Mouse (Mus musculus) forebrain, embryonic 16.5 days (tissue): ENCODE results near the gene Ttll7. TPM values are rescaled to one million over a fixed set of nuclear protein-coding genes. Genes with fewer than 3 reads are reported as not detected.
A peak's percentile ranks its signal among the peaks of the same experiment; 100 is the strongest.

Source experiments
- ATAC-seq: fragments of 200-750 bp; cut with Nextera tagmentation; 2 replicates; pipeline ENCODE4 v1.8.0; 2017; ENCODE audit warnings: mild to moderate bottlenecking, moderate library complexity
- H3K27ac ChIP-seq: fragments of 300-500 bp; sonication (generic); 2 replicates; pipeline ENCODE4 v1.5.1; 2014; ENCODE audit warnings: low read length, control low read depth
- H3K27me3 ChIP-seq: fragments of 300-500 bp; sonication (generic); replicated peaks from 2 replicates; pipeline ENCODE4 v1.6.1; 2014; ENCODE audit warnings: low read length; ENCODE audit not compliant: control insufficient read depth, insufficient read depth
- H3K36me3 ChIP-seq: fragments of 300-500 bp; sonication (generic); 2 replicates; pipeline ENCODE4 v1.6.1; 2014; ENCODE audit not compliant: control insufficient read depth, insufficient read depth
- H3K4me1 ChIP-seq: fragments of 300-500 bp; sonication (generic); replicated peaks from 2 replicates; pipeline ENCODE4 v1.6.1; 2014; ENCODE audit warnings: low read length; ENCODE audit not compliant: control insufficient read depth, insufficient read depth
- H3K4me2 ChIP-seq: fragments of 300-500 bp; sonication (generic); 2 replicates; pipeline ENCODE4 v1.6.1; 2014; ENCODE audit warnings: mild to moderate bottlenecking, low read length, control low read depth
- H3K4me3 ChIP-seq: fragments of 300-500 bp; sonication (generic); replicated peaks from 2 replicates; pipeline ENCODE4 v1.5.1; 2014; ENCODE audit warnings: mild to moderate bottlenecking, low read length, control low read depth
- H3K9ac ChIP-seq: fragments of 300-500 bp; sonication (generic); replicated peaks from 2 replicates; pipeline ENCODE4 v1.6.1; 2014; ENCODE audit warnings: low read depth, low read length, control low read depth
- H3K9me3 ChIP-seq: fragments of 300-500 bp; sonication (generic); 2 replicates; pipeline ENCODE4 v1.6.1; 2016; ENCODE audit warnings: low read length; ENCODE audit not compliant: control insufficient read depth
- WGBS: fragments of 180-500 bp; shearing (Covaris S2); extraction: QIAGEN DNeasy Blood & Tissue Kit; methylation state at CpG from one replicate; pipeline ENCODE4 v1.1.7; 2014; 5-methylcytosine and 5-hydroxymethylcytosine counted together
- polyA plus RNA-seq: library from polyadenylated mRNA; unstranded; fragments of >200 nt; fragmentation: Nextera tagmentation; extraction: Ambion mirVana; gene quantifications from 2 replicates; pipeline ENCODE4 v1.2.1, GENCODE M21; 2015

The Ttll7 gene
- polyA plus RNA-seq, 1 experiment from 2014 or later, result 7.3 TPM

DNA sequence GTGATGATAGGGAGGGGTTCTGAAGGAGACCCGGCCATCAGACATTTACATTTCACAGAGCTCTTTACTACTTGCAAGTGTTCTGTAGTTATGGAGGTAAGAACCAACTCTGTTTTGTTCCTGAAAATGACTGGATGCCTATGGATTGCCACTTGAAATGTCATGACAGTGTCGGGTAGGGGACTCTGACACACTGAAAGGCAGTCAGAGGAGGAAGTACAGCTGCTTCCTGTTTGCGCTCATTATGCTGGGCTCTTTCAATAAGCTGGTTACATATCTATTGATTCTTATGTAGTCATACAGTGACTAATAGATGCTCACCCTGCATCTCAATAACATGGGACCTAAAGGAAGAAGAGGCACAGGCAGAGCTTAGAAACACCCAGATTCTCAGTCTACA, 148.8 kb downstream of the Ttll7 start:
- H3K36me3 ChIP-seq, result no peaks in the 10 kb centered on the region
- no peaks in the 10 kb centered on the region for H3K4me1 ChIP-seq
- no peak overlapping the region for H3K4me3 ChIP-seq
- H3K4me2 ChIP-seq, result no peak overlapping the region
- no peaks in the 10 kb centered on the region for H3K9me3 ChIP-seq
- H3K27me3 ChIP-seq, result no peaks in the 10 kb centered on the region
- H3K27ac ChIP-seq, result no peak overlapping the region
- WGBS, result 81% methylated on average over 3 of the region's 3 CpGs
- ATAC-seq, result no peak
- no peak overlapping the region for H3K9ac ChIP-seq

DNA sequence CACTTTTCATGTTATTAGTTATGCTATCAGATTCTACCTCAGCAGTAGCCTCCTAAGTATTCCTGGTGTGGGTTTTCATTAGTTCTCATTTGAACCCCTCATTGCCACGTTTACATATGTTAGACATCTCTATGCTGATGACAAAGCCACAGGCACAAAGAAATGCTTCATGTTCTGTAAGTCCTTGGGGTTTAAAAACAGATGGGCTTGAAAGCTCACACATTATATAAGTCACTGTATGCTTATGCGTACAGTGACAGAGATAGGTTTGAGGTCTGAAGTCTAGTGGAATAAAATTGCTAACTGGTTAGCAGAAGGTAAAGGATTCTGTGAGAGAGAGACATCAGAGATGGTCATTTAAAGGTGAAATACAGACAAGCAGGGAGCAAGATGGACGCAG, 149.4 kb downstream of the Ttll7 start:
- H3K9ac ChIP-seq, result no peak overlapping the region
- H3K27me3 ChIP-seq, result no peaks in the 10 kb centered on the region
- no peak overlapping the region for H3K4me3 ChIP-seq
- WGBS, result 75% methylated on average over 3 of the region's 3 CpGs
- no peak overlapping the region for H3K4me2 ChIP-seq
- no peaks in the 10 kb centered on the region for H3K9me3 ChIP-seq
- no peak for ATAC-seq
- no peak overlapping the region for H3K27ac ChIP-seq
- no peaks in the 10 kb centered on the region for H3K4me1 ChIP-seq
- H3K36me3 ChIP-seq, result no peaks in the 10 kb centered on the region

DNA sequence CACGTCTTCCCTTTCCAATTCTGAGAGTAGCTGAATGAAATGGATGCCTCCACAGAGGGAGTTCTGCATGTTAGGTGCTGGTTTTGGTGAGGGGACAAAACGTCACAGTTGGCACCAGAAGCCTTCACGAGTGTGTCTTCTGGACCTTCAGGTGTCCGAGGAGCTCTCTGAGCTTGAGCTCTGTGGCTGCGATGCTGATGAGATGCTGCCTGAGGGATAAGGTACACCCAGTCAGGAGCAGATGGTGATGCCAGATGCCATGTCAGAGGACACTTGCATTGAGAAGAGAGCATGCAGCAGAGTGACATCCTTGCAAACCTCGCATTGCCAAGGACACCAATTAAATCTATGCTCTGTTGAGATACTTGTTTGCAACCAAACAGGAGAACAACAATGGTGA, 164.3 kb downstream of the Ttll7 start:
- Histone ChIP-seq H3K27me3 (no peaks in the 10 kb centered on the region), H3K9ac (no peak overlapping the region), H3K36me3 (no peaks in the 10 kb centered on the region), H3K27ac (no peak overlapping the region), H3K9me3 (no peaks in the 10 kb centered on the region), H3K4me2 (no peak overlapping the region), H3K4me1 (no peaks in the 10 kb centered on the region), H3K4me3 (no peak overlapping the region)
- WGBS, result 89% methylated on average over 6 of the region's 6 CpGs
- no peak for ATAC-seq

DNA sequence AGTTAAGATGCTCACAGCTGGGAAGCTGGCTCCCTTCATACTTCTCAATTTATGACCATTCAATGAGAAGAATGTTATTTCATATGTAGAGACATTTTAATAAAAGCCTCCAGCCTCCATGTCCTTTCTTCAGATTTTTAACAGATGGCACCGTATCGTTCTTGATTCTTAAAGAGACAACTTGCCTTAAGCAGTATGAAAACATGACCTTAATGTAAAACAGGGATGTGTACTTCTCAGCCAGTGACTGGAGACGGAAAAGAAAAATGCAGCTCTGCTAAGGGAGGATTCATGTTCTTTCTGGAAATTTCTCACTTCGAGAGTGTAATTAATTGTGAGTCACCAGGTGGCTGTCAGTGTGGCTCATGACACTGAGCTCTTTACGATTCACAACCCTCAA, 167.3 kb downstream of the Ttll7 start:
- no peaks in the 10 kb centered on the region for H3K36me3 ChIP-seq
- WGBS, result 68% methylated on average over 5 of the region's 5 CpGs
- ATAC-seq, result no peak
- no peaks in the 10 kb centered on the region for H3K4me1 ChIP-seq
- H3K27ac ChIP-seq, result no peak overlapping the region
- no peak overlapping the region for H3K9ac ChIP-seq
- H3K4me2 ChIP-seq, result no peak overlapping the region
- no peaks in the 10 kb centered on the region; the same call in 1 of the 2 replicates for H3K9me3 ChIP-seq
- H3K4me3 ChIP-seq, result no peak overlapping the region
- H3K27me3 ChIP-seq, result no peaks in the 10 kb centered on the region

DNA sequence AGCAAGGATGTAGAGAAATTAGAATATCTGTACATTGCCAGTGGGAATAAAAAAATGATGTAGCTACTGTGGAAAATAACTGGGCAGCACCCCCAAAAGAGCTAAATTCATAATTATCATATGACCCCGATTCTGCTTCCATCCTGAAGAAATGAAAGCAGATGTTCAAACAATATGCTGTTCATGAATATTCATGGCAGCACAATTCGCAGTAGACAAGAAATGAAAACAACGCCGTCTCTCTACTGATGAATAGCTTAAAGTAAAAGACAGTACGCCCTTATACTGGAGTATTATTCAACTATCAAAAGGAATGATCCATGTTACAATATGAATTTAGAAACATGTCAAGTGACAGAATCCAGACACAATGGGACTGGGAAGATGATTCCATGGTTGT, 174.1 kb downstream of the Ttll7 start:
- Histone ChIP-seq H3K9me3 (no peaks in the 10 kb centered on the region; the same call in 1 of the 2 replicates), H3K4me1 (no peaks in the 10 kb centered on the region), H3K27me3 (no peaks in the 10 kb centered on the region), H3K36me3 (no peaks in the 10 kb centered on the region), H3K27ac (no peak overlapping the region), H3K9ac (no peak overlapping the region), H3K4me2 (no peak overlapping the region), H3K4me3 (no peak overlapping the region)
- WGBS, result 46% methylated on average over 5 of the region's 5 CpGs
- ATAC-seq, result 0 out of 2 replicates have a peak, but pooled peaks have one; percentile 49

DNA sequence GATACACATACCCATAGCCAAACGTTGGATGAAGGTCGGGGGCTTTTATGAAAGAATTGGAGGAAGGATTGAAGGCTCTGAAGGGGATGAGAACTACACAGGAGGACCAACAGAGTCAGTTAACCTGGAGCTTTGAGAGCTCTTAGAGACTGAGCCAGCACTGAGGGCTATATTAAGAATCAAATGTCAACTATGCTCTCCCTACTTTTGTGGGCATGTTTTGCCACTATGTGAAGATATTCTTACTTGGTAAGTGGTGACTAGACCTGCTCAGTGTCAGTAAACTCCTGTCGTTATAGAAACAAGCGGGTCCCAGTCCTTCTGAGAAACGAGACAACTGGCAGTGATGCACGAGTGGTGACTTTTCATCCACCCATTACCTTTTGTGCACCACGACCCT, 176.2 kb downstream of the Ttll7 start:
- Histone ChIP-seq H3K4me1 (no peaks in the 10 kb centered on the region), H3K4me2 (no peak overlapping the region), H3K9me3 (no peaks in the 10 kb centered on the region; the same call in 1 of the 2 replicates), H3K36me3 (no peaks in the 10 kb centered on the region), H3K27me3 (no peaks in the 10 kb centered on the region), H3K9ac (no peak overlapping the region), H3K4me3 (no peak overlapping the region), H3K27ac (no peak overlapping the region)
- ATAC-seq, result no peak
- WGBS, result 91% methylated on average over 7 of the region's 7 CpGs

DNA sequence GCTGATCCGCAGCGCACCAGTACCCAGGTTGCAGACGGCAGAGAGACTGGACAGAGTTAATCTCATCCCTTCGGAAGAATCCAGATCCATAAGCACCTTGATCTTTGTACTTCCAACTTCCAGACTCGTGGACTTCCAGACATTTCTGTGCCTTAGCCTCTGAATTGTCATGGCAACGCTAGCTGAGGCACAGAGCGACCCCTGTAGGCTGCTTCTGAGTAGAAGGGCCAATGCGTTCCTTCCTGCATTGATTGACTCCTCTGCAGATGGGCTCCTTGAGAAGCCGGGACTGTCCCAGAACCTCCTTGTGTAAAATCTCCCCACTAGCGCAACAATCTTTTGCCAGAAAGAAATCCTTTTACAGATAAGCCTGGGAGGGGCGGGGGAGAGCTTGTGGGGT, 177.6 kb downstream of the Ttll7 start:
- ATAC-seq, result no peak
- Histone ChIP-seq H3K36me3 (no peaks in the 10 kb centered on the region), H3K27me3 (no peaks in the 10 kb centered on the region), H3K9me3 (no peaks in the 10 kb centered on the region), H3K4me2 (no peak overlapping the region), H3K9ac (no peak overlapping the region), H3K4me1 (no peaks in the 10 kb centered on the region), H3K27ac (no peak overlapping the region), H3K4me3 (no peak overlapping the region)
- 83% methylated on average over 11 of the region's 11 CpGs for WGBS

DNA sequence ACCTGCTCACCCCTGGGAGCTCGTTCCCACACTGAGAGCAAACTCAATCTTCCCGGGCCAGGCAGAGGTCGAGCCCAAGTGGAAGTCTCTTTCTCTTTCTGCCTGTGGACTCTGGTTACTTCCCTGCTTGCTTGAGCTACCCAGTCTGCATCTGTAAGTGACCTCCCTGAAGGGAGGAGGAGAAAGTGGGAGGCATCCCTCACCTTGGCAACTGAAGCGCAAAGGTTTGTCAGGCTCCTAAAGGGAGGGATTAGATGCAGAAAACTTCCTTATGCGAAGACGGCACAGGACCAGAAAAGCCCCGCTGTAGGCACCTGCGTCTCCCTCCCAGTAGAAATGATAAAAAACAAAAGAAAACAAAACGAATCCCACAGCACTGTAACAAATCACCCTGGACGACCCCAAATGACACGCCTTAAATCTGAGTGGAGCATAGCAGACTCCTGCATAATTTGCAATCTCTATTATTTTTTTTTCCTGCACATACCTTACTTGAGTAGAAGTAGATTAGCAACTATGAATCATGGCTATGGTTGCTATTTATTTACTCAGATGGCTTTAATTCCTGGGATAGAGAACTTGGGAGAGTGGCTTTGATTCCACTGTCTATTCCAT, 178.2 kb downstream of the Ttll7 start:
- Histone ChIP-seq H3K9me3 (no peaks in the 10 kb centered on the region), H3K36me3 (no peaks in the 10 kb centered on the region), H3K4me3 (no peak overlapping the region), H3K4me1 (no peaks in the 10 kb centered on the region), H3K4me2 (no peak overlapping the region), H3K9ac (no peak overlapping the region), H3K27ac (no peak overlapping the region), H3K27me3 (no peaks in the 10 kb centered on the region)
- WGBS, result 53% methylated on average over 11 of the region's 11 CpGs
- no peak for ATAC-seq
